Mouse (Mus musculus): Measurements from ENCODE around the gene 9430015G10Rik. TPM values are rescaled to one million over a fixed set of nuclear protein-coding genes. Genes with fewer than 3 reads are reported as not detected.
"Not testable (repeated sequence)": the region's sequence is repeated elsewhere in the genome, so short reads cannot be mapped to it uniquely, and the experiment has no call there.

Gene 9430015G10Rik
- total RNA-seq, 2 experiments from 2014 or later, result 3.2 to 4.1 TPM

DNA sequence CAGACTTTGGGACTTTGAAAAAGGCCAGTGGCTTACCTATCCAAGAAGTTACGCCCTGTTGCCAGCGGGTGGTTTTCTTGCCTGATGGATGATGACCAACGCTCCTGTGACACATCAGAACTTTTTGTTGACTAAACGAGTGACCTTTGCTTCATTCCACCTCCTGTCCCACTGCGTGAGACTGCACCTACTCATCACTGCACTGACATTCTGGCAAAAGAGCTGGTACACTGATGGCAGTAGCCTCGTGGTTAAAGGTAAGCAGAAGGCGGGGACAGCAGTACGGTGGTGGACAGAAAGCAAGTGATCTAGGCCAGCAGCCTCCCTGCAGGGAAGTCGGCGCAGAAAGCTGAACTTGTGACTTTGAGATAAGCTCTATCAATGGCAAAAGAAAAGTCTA is 41.1 kb downstream of the 9430015G10Rik start:
- DNase-seq; intact Hi-C loops (cut with DNase I; ENCODE audit: low total_unique reads): not testable (repeated sequence)

- no peak for DNase-seq
- intact Hi-C loops (cut with DNase I; ENCODE audit: low total_unique reads), result no loop called here
Observed at GRCm38 (mm10) chr4:156154771-156155170, 45.0 kb downstream of the 9430015G10Rik start.

DNA sequence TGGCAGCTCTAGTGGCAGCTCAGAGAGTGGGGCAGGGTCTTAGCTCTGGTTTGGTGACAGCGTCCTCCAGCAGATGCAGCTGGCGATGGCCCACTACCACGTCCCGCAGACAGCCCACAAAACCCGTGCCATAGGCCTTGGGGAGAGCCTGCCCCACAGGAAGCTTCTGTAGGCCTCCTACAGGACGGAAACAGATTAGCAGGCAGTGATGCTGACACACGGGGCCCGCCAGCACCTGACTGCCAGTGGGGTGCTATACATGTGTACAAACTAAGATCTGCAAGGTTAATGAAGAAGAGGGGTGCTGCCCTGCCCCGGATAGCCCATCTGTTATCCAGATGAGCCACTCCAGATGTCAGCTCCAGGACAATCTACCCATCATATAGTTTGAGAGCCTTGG is 56.7 kb downstream of the 9430015G10Rik start:
- DNase-seq, result no peak
- intact Hi-C loops (cut with DNase I; ENCODE audit: low total_unique reads), result no loop called here

- intact Hi-C loops (cut with DNase I; ENCODE audit: low total_unique reads), result no loop called here
- DNase-seq, result no peak
Observed at GRCm38 (mm10) chr4:156168611-156169010, 58.8 kb downstream of the 9430015G10Rik start.

DNA sequence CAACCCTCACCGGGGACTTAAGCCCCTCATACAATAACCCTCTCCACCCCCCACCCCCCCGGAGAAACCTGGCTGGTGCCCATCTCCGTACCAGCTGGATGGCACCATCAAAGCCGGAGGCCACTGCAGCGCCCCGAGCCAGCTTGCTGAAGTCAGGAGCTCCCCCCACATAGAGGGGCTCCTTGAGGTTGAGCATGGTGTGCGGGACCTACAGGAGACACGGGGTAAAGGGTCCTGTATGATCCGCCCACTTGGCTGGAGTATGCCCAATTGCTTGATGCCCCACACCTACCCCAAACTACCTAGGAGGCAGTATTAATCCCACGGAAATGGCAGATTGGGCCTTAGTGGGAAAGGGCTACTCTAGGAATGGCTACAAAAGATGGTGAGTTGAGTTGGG is 59.3 kb downstream of the 9430015G10Rik start:
- intact Hi-C loops (cut with DNase I; ENCODE audit: low total_unique reads), result no loop called here
- no peak for DNase-seq

GRCm38 (mm10) chr4:156171828-156172227 is 62.0 kb downstream of the 9430015G10Rik start:
- intact Hi-C loops (cut with DNase I; ENCODE audit: low total_unique reads), result no loop called here
- no peak for DNase-seq

Other genes starting within 250 kb of the 9430015G10Rik start
- under 1 TPM; 0.10 to 0.13 TPM for gene Tas1r3, start 246.6 kb upstream of the 9430015G10Rik start, total RNA-seq (2021)
- 10 to 100 TPM; 16.5 to 17.0 TPM for gene Cptp, start 240.5 kb upstream of the 9430015G10Rik start, total RNA-seq (2021)
- 10 to 100 TPM; 15.4 to 15.9 TPM for gene Ints11, start 240.4 kb upstream of the 9430015G10Rik start, total RNA-seq (2021)
- gene Pusl1, start 218.2 kb upstream of the 9430015G10Rik start, total RNA-seq (2021), result 10 to 100 TPM in 1 of 2 experiments, 1 to 10 TPM in 1; 9.2 to 13.1 TPM
- gene Acap3, start 218.2 kb upstream of the 9430015G10Rik start, total RNA-seq (2021), result 10 to 100 TPM; 10.1 to 10.3 TPM
- gene Ube2j2, start 166.2 kb upstream of the 9430015G10Rik start, total RNA-seq (2021), result 10 to 100 TPM; 46.3 to 51.7 TPM
- gene C1qtnf12, start 147.7 kb upstream of the 9430015G10Rik start, total RNA-seq (2021), result 10 to 100 TPM; 13.3 to 19.9 TPM
- 1 to 10 TPM; 2.6 TPM for gene B3galt6, start 117.3 kb upstream of the 9430015G10Rik start, total RNA-seq (2021)
- gene Sdf4, start 117.1 kb upstream of the 9430015G10Rik start, total RNA-seq (2021), result 10 to 100 TPM; 77.4 to 78.0 TPM
- under 1 TPM; 0.64 to 0.82 TPM for gene Tnfrsf4, start 96.1 kb upstream of the 9430015G10Rik start, total RNA-seq (2021)
- gene Tnfrsf18, start 83.8 kb upstream of the 9430015G10Rik start, total RNA-seq (2021), result not detected
- not detected for gene Ttll10, start 50.6 kb upstream of the 9430015G10Rik start, total RNA-seq (2021)
- gene Rnf223, start 20.5 kb downstream of the 9430015G10Rik start, total RNA-seq (2021), result not detected
- gene Agrn, start 87.5 kb downstream of the 9430015G10Rik start, total RNA-seq (2021), result 10 to 100 TPM; 25.3 to 25.5 TPM
- gene Isg15, start 90.8 kb downstream of the 9430015G10Rik start, total RNA-seq (2021), result under 1 TPM; 0.42 to 0.57 TPM
- gene AW011738, start 93.3 kb downstream of the 9430015G10Rik start, total RNA-seq (2021), result 1 to 10 TPM; 2.9 to 3.3 TPM
- 100 to 1,000 TPM in 1 of 2 experiments, 10 to 100 TPM in 1; 73.3 to 103 TPM for gene Perm1, start 105.9 kb downstream of the 9430015G10Rik start, total RNA-seq (2021)
- gene Plekhn1, start 124.9 kb downstream of the 9430015G10Rik start, total RNA-seq (2021), result 1 to 10 TPM; 5.1 to 5.5 TPM
- gene Noc2l, start 126.0 kb downstream of the 9430015G10Rik start, total RNA-seq (2021), result 10 to 100 TPM; 22.2 to 28.7 TPM
- gene Samd11, start 145.7 kb downstream of the 9430015G10Rik start, total RNA-seq (2021), result under 1 TPM in 1 of 2 experiments, not detected in 1; 0.21 TPM
- not detected for gene Vmn2r-ps159, start 221.1 kb downstream of the 9430015G10Rik start, total RNA-seq (2021)